Mouse (Mus musculus) urinary bladder, postnatal 25 days (tissue): ENCODE results near the gene Rundc3b.

Experiments used
- DNase-seq: peaks from one replicate; pipeline ENCODE4 v3.0.0; 2022; ENCODE audit warnings: low spot score

Rundc3b gene

GRCm38 (mm10) chr5:8488701-8489297 lies 134.0 kb downstream of the Rundc3b start:
- DNase-seq, result no peak

GRCm38 (mm10) chr5:8487989-8488700 lies 134.6 kb downstream of the Rundc3b start:
- DNase-seq, result no peak

- no peak for DNase-seq
Observed at GRCm38 (mm10) chr5:8456561-8456960, 166.2 kb downstream of the Rundc3b start.

- DNase-seq, result no peak
Observed at GRCm38 (mm10) chr5:8455565-8455964, 167.2 kb downstream of the Rundc3b start.
